Mouse (Mus musculus): ENCODE data around the gene Mylk. TPM values are rescaled to one million over a fixed set of nuclear protein-coding genes. Genes with fewer than 3 reads are reported as not detected.

Gene Mylk
- total RNA-seq, 1 experiment, result 0.27 TPM

- H3K9ac ChIP-seq (ENCODE audit: insufficient read depth, low read depth, low read length, poor library complexity, severe bottlenecking), result no peak overlapping the region
- no peaks in the 10 kb centered on the region for H3K36me3 ChIP-seq (ENCODE audit: control insufficient read depth, insufficient read depth, low read length, poor library complexity, severe bottlenecking)
- H3K4me3 ChIP-seq (ENCODE audit: insufficient read depth in 1 of 2, low read depth in 1 of 2, low read length in 2 of 2, poor library complexity in 1 of 2, severe bottlenecking in 1 of 2), result no peak overlapping the region
- TF ChIP-seq MAFK (IDR thresholded peaks at IDR 0.05; ENCODE audit: insufficient read depth, low read depth, low read length), result no peak
- no peak for TF ChIP-seq ZNF384 (IDR thresholded peaks at IDR 0.05; ENCODE audit: low read depth, low read length)
- no peaks in the 10 kb centered on the region for H3K9me3 ChIP-seq (ENCODE audit: control insufficient read depth, insufficient read depth, low read depth, low read length)
- in situ Hi-C loops (cut with MboI; ENCODE audit: low sequenced_read_pairs in 2 of 2, unreplicated experiment in 2 of 2), result loop anchor here in 1 of 2 experiments (5.0 kb wide), 1 partner anchor 55 kb away; no protein-coding TSS in a partner anchor
- no peaks in the 10 kb centered on the region for H3K4me1 ChIP-seq (ENCODE audit: control insufficient read depth in 2 of 2, insufficient read depth in 2 of 2, low read length in 2 of 2, poor library complexity in 1 of 2)
- no peak overlapping the region for H3K27ac ChIP-seq (ENCODE audit: insufficient read depth, low read depth, low read length, poor library complexity, severe bottlenecking)
- DNase-seq (ENCODE audit: low read depth, low spot score), result no peak
These were observed 217.3 kb downstream of the Mylk start for GRCm38 (mm10) chr16:34962322-34962721.

- Histone ChIP-seq H3K9ac (ENCODE audit: insufficient read depth, low read depth, low read length, poor library complexity, severe bottlenecking) (no peak overlapping the region), H3K36me3 (ENCODE audit: control insufficient read depth, insufficient read depth, low read length, poor library complexity, severe bottlenecking) (no peaks in the 10 kb centered on the region), H3K4me1 (ENCODE audit: control insufficient read depth in 2 of 2, insufficient read depth in 2 of 2, low read length in 2 of 2, poor library complexity in 1 of 2) (no peaks in the 10 kb centered on the region), H3K27ac (ENCODE audit: insufficient read depth, low read depth, low read length, poor library complexity, severe bottlenecking) (no peak overlapping the region), H3K9me3 (ENCODE audit: control insufficient read depth, insufficient read depth, low read depth, low read length) (no peaks in the 10 kb centered on the region), H3K4me3 (ENCODE audit: insufficient read depth in 1 of 2, low read depth in 1 of 2, low read length in 2 of 2, poor library complexity in 1 of 2, severe bottlenecking in 1 of 2) (no peak overlapping the region)
- TF ChIP-seq CHD2 (IDR thresholded peaks at IDR 0.05; ENCODE audit: low read depth, low read length), result no peak
- no peak for TF ChIP-seq ZNF384 (IDR thresholded peaks at IDR 0.05; ENCODE audit: low read depth, low read length)
- TF ChIP-seq HCFC1 (IDR thresholded peaks at IDR 0.05; ENCODE audit: borderline replicate concordance, insufficient read depth, low read length), result no peak
- no peak for TF ChIP-seq ZC3H11A (IDR thresholded peaks at IDR 0.05; ENCODE audit: borderline replicate concordance, low read depth, low read length)
- no peak for DNase-seq (ENCODE audit: low read depth, low spot score)
- in situ Hi-C loops (cut with MboI; ENCODE audit: low sequenced_read_pairs in 2 of 2, unreplicated experiment in 2 of 2), result loop anchor here in 1 of 2 experiments (5.0 kb wide), 1 partner anchor 56 kb away; no protein-coding TSS in a partner anchor
These were observed 218.0 kb downstream of the Mylk start for GRCm38 (mm10) chr16:34963008-34963407.

DNA sequence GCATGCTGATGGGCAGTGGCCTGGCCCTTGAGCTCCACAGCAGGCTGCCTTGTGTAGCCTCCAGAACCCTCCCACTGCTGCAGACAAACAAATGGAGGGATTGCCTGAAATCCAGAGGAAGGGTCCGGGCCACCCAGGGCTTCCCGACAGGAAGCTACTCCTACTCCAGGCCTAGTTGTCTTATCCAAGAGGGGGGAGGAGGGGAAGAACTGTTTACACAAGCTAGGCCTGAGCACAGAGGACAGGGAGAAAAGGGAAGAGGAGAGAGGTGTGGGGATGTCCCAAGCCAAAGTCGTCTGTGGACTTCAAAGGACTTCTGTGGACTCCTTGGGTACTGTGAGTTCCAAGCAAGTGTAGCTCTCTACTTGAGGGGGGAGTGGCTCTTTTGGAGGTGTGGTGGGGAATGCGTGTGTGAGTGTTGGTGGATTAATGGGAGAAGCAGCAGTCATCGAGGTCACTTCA is 221.6 kb downstream of the Mylk start:
- TF ChIP-seq HCFC1 (IDR thresholded peaks at IDR 0.05; ENCODE audit: borderline replicate concordance, insufficient read depth, low read length) (no peak), ZNF384 (IDR thresholded peaks at IDR 0.05; ENCODE audit: low read depth, low read length) (no peak), CHD2 (IDR thresholded peaks at IDR 0.05; ENCODE audit: low read depth, low read length) (no peak), MAFK (IDR thresholded peaks at IDR 0.05; ENCODE audit: insufficient read depth, low read depth, low read length) (no peak), ZC3H11A (IDR thresholded peaks at IDR 0.05; ENCODE audit: borderline replicate concordance, low read depth, low read length) (no peak)
- DNase-seq (ENCODE audit: low read depth, low spot score), result no peak
- H3K9me3 ChIP-seq (ENCODE audit: control insufficient read depth, insufficient read depth, low read depth, low read length), result no peaks in the 10 kb centered on the region
- no peaks in the 10 kb centered on the region for H3K36me3 ChIP-seq (ENCODE audit: control insufficient read depth, insufficient read depth, low read length, poor library complexity, severe bottlenecking)
- H3K27ac ChIP-seq (ENCODE audit: insufficient read depth, low read depth, low read length, poor library complexity, severe bottlenecking), result no peak overlapping the region
- in situ Hi-C loops (cut with MboI; ENCODE audit: low sequenced_read_pairs in 2 of 2, unreplicated experiment in 2 of 2), result no loop called here
- H3K4me3 ChIP-seq (ENCODE audit: insufficient read depth in 1 of 2, low read depth in 1 of 2, low read length in 2 of 2, poor library complexity in 1 of 2, severe bottlenecking in 1 of 2), result no peak overlapping the region
- no peak overlapping the region for H3K9ac ChIP-seq (ENCODE audit: insufficient read depth, low read depth, low read length, poor library complexity, severe bottlenecking)
- H3K4me1 ChIP-seq (ENCODE audit: control insufficient read depth in 2 of 2, insufficient read depth in 2 of 2, low read length in 2 of 2, poor library complexity in 1 of 2), result no peaks in the 10 kb centered on the region; a peak in 1 of 4 replicates

GRCm38 (mm10) chr16:34967120-34967800 is 222.2 kb downstream of the Mylk start:
- Histone ChIP-seq H3K36me3 (ENCODE audit: control insufficient read depth, insufficient read depth, low read length, poor library complexity, severe bottlenecking) (no peaks in the 10 kb centered on the region), H3K4me1 (ENCODE audit: control insufficient read depth in 2 of 2, insufficient read depth in 2 of 2, low read length in 2 of 2, poor library complexity in 1 of 2) (no peaks in the 10 kb centered on the region; a peak in 1 of 4 replicates), H3K9ac (ENCODE audit: insufficient read depth, low read depth, low read length, poor library complexity, severe bottlenecking) (no peak overlapping the region), H3K4me3 (ENCODE audit: insufficient read depth in 1 of 2, low read depth in 1 of 2, low read length in 2 of 2, poor library complexity in 1 of 2, severe bottlenecking in 1 of 2) (no peak overlapping the region), H3K9me3 (ENCODE audit: control insufficient read depth, insufficient read depth, low read depth, low read length) (no peaks in the 10 kb centered on the region), H3K27ac (ENCODE audit: insufficient read depth, low read depth, low read length, poor library complexity, severe bottlenecking) (no peak overlapping the region)
- in situ Hi-C loops (cut with MboI; ENCODE audit: low sequenced_read_pairs in 2 of 2, unreplicated experiment in 2 of 2), result no loop called here
- TF ChIP-seq ZC3H11A (IDR thresholded peaks at IDR 0.05; ENCODE audit: borderline replicate concordance, low read depth, low read length) (peak; percentile 76; the same call in 1 of the 2 replicates), ZNF384 (IDR thresholded peaks at IDR 0.05; ENCODE audit: low read depth, low read length) (no peak)
- DNase-seq (ENCODE audit: low read depth, low spot score), result peak; percentile 38

- H3K36me3 ChIP-seq (ENCODE audit: control insufficient read depth, insufficient read depth, low read length, poor library complexity, severe bottlenecking), result no peaks in the 10 kb centered on the region
- H3K9ac ChIP-seq (ENCODE audit: insufficient read depth, low read depth, low read length, poor library complexity, severe bottlenecking), result no peak overlapping the region
- TF ChIP-seq CHD2 (IDR thresholded peaks at IDR 0.05; ENCODE audit: low read depth, low read length) (no peak), HCFC1 (IDR thresholded peaks at IDR 0.05; ENCODE audit: borderline replicate concordance, insufficient read depth, low read length) (no peak), ZC3H11A (IDR thresholded peaks at IDR 0.05; ENCODE audit: borderline replicate concordance, low read depth, low read length) (no peak), ZNF384 (IDR thresholded peaks at IDR 0.05; ENCODE audit: low read depth, low read length) (no peak), MAFK (IDR thresholded peaks at IDR 0.05; ENCODE audit: insufficient read depth, low read depth, low read length) (no peak)
- DNase-seq (ENCODE audit: low read depth, low spot score), result no peak
- H3K27ac ChIP-seq (ENCODE audit: insufficient read depth, low read depth, low read length, poor library complexity, severe bottlenecking), result no peak overlapping the region
- H3K9me3 ChIP-seq (ENCODE audit: control insufficient read depth, insufficient read depth, low read depth, low read length), result no peaks in the 10 kb centered on the region
- no peaks in the 10 kb centered on the region; a peak in 1 of 4 replicates for H3K4me1 ChIP-seq (ENCODE audit: control insufficient read depth in 2 of 2, insufficient read depth in 2 of 2, low read length in 2 of 2, poor library complexity in 1 of 2)
- in situ Hi-C loops (cut with MboI; ENCODE audit: low sequenced_read_pairs in 2 of 2, unreplicated experiment in 2 of 2), result no loop called here
- no peak overlapping the region for H3K4me3 ChIP-seq (ENCODE audit: insufficient read depth in 1 of 2, low read depth in 1 of 2, low read length in 2 of 2, poor library complexity in 1 of 2, severe bottlenecking in 1 of 2)
These were observed 223.2 kb downstream of the Mylk start for GRCm38 (mm10) chr16:34968181-34968580.
